Mouse (Mus musculus) cortical plate, adult 2 months (tissue): Measurements from ENCODE around the gene Cul3. TPM values are rescaled to one million over a fixed set of nuclear protein-coding genes. Genes with fewer than 3 reads are reported as not detected.

Source experiments
- H3K27ac ChIP-seq: fragments of 200-500 bp; 2 replicates; pipeline ENCODE4 v1.5.1; 2012; ENCODE audit warnings: low read length, control low read depth, inconsistent platforms; ENCODE audit not compliant: insufficient read depth
- H3K4me1 ChIP-seq: fragments of 200-500 bp; 2 replicates; pipeline ENCODE4 v1.6.1; 2011; ENCODE audit warnings: low read length; ENCODE audit not compliant: control insufficient read depth, insufficient read depth
- H3K4me3 ChIP-seq: fragments of 200-500 bp; 2 replicates; pipeline ENCODE4 v1.5.1; 2011; ENCODE audit warnings: mild to moderate bottlenecking, low read length, control low read depth; ENCODE audit not compliant: insufficient read depth
- CTCF ChIP-seq: fragments of 200-500 bp; IDR thresholded peaks from 2 replicates; pipeline ENCODE4 v1.5.1; 2011; ENCODE audit warnings: mild to moderate bottlenecking, control low read depth, low read length; ENCODE audit not compliant: insufficient read depth; ENCODE audit errors: extremely low read depth
- POLR2A ChIP-seq: fragments of 200-500 bp; IDR thresholded peaks from 2 replicates; pipeline ENCODE4 v1.6.1; 2011; ENCODE audit warnings: mild to moderate bottlenecking, low read length, control low read depth; ENCODE audit not compliant: insufficient read depth; ENCODE audit errors: extremely low read depth
- polyA plus RNA-seq: library from polyadenylated mRNA; depleted of rRNA; stranded (reverse); fragments of >200 nt; gene quantifications from 2 replicates; pipeline ENCODE4 v1.2.3, GENCODE M21; 2012; rRNA removed

Cul3 gene
- polyA plus RNA-seq, 1 experiment = 66.8 TPM

- no peak overlapping the region for H3K4me3 ChIP-seq
- no peak overlapping the region for H3K27ac ChIP-seq
- TF ChIP-seq POLR2A = no peak
- H3K4me1 ChIP-seq = no peaks in the 10 kb centered on the region
Measured at GRCm38 (mm10) chr1:80240017-80240660, 100.1 kb downstream of the Cul3 start.

DNA sequence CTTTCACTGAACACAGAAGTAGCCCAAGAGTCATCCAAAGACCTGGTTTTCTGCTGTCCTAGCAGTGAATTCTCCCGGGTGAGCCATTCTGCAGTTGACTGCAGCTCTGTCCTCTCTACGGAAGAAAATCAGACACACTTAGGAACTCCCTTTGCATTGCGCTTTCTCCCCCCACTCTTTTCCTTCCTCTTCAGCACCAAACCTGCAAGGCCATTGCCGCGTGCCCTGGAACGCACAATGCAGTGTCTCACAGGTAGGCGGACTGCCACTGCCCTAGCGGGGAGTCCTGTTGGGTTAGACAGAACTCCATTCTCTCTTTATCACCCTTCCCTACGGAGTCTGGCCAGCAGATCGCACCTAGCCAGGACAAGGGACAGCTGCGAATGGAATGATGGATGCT, 100.8 kb downstream of the Cul3 start:
- Histone ChIP-seq H3K27ac (no peak overlapping the region), H3K4me1 (no peaks in the 10 kb centered on the region), H3K4me3 (no peak overlapping the region)
- no peak for TF ChIP-seq CTCF

DNA sequence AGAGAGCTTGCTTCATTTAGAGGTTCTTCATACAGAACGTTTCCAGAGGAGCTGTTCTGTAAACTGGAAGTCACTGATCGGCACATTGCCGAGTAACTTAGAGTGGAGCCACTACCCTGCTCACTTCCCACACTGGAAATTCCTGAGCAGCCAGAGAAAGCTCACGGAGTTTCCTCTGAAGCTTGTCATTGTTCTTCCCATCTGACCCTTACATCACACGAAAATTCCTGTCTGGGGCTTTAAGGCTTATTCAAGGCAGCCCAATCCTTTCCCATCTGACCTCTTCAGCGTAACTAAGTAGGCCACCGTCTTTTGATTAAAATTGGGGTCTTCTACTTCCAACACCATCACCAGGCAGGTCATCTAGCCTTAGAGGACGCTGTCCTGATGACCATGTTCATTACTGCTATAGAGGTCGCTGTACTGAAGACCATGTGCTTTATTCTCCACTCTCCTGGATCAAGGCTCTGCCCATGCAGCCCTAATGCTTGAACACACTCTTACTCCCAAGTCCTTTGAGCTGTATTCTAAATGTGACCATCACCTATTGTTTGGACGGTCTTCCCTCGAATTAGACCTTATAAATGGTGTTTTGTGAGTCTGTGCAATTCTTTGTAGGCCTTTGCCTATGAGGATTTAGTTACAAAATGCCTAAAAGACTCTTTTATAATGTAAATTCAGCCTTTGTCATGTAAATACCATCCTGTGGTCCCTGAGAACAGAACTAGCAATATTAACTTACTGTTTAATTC, 103.2 kb downstream of the Cul3 start:
- TF ChIP-seq CTCF = no peak
- TF ChIP-seq POLR2A = no peak
- H3K27ac ChIP-seq = no peak overlapping the region
- no peaks in the 10 kb centered on the region for H3K4me1 ChIP-seq
- H3K4me3 ChIP-seq = no peak overlapping the region

DNA sequence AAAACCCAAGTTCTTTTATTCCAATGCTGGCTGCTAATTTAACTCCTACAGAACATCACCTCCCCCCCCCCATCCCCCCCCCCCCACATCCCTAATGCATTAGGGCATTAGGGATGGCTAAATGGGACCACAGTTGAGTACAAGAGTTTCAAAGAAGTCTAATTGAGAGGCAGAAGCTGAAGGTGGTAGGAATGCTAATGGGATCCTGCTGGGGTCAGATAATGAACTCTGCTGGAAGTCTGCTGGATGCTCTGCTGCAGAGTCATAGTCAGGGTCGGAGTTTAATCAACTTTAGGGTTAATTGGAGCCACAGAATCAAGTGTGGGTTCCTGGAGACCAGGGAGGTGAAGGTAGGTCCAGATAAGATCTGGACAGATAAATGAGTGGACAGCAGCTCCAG, 104.2 kb downstream of the Cul3 start:
- H3K4me3 ChIP-seq = no peak overlapping the region
- H3K4me1 ChIP-seq = no peaks in the 10 kb centered on the region
- no peak overlapping the region for H3K27ac ChIP-seq
- TF ChIP-seq POLR2A (no peak), CTCF (no peak)

DNA sequence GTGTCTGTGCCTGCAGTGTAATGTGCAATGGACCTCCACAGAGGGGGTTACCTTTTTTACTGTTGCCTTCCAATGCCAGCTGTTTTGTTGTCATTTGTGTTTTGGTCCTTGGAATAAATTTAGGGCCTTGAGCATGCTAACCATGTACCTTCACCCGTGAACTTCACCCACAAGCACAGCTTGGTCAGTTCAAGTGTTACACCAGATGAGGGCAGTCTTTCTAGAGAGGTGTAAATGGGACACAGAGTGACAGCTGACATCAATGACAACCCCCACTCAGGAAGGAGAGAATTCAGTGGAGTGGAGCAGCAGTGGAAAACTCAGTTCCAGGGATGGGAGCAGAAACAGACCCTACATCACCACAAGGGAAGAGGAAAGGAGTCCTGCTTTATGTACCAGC, 109.7 kb downstream of the Cul3 start:
- Histone ChIP-seq H3K27ac (no peak overlapping the region), H3K4me3 (no peak overlapping the region), H3K4me1 (no peaks in the 10 kb centered on the region)
- no peak for TF ChIP-seq POLR2A
- TF ChIP-seq CTCF = peak; percentile 7; the same call in 1 of the 2 replicates

DNA sequence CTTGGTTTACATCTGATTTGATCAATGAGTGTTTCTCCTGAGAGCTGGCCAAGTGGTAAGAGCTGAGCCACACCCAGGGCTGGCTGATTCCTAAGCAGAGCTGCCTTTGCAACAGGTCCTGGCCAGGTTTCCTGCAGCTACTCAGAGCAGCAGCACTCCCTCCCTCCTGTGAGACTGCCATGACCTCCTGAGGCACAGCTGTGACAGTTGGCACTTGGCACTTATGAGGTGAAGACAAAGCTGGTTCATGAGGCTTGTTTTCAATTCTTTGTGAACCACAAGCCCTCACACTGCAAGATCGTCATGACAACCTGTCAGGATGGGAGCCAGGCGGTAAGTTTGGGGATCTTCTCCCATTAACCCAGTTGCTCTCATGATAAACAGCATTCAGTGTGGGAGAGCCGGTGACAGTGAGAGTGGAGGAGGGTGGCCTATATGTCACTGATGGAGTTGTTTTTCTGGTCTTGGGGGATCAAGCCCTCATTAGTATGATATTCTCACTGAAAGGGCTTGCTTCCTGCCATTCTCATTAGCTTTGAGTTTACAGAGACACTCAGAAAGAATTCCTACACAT, 115.4 kb downstream of the Cul3 start:
- no peak overlapping the region for H3K27ac ChIP-seq

GRCm38 (mm10) chr1:80221151-80221550, 119.1 kb downstream of the Cul3 start:
- Histone ChIP-seq H3K4me3 (no peak overlapping the region), H3K4me1 (peaks cover 4% of the 10 kb centered on the region), H3K27ac (no peak overlapping the region)

More for the DNA sequence above, 115.4 kb downstream of the Cul3 start:
- Histone ChIP-seq H3K4me1 (peaks cover 4% of the 10 kb centered on the region), H3K4me3 (no peak overlapping the region)
- no peak for TF ChIP-seq POLR2A
- TF ChIP-seq CTCF = no peak

DNA sequence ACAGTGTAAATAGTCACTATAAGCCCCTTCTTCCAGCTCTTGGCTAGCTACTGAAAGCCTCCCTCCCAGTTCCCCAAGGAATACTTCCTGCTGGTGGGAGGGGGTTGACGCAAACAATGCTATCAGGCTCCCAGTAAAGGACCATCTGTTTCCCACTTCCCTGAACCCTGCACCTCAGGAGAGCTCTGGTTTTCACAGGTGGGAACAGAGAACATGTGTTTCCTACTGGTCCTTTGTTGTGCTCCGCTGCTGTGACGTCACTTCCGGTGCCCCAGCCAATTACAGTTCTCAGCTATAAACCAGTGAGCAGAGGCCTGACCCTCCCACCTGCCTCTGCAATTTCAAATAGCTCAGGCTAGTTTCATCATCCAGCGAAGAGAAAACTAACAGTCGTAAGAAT, 122.0 kb downstream of the Cul3 start, which contains the start of gene Fam124b:
Fam124b (minus strand) TSS at position 206 of the 400 bp plus-strand sequence.
- Histone ChIP-seq H3K4me1 (no peaks in the 10 kb centered on the region), H3K27ac (no peak within 1 kb of the TSS), H3K4me3 (no peak within 1 kb of the TSS)
- no peak for TF ChIP-seq CTCF
- no peak for TF ChIP-seq POLR2A

More at GRCm38 (mm10) chr1:80221151-80221550, 119.1 kb downstream of the Cul3 start:
- TF ChIP-seq CTCF (no peak), POLR2A (no peak)

Other genes starting within 250 kb of the Cul3 start
- not detected in 2 replicates for gene Fam124b, start 122.0 kb downstream of the Cul3 start, polyA plus RNA-seq
- gene Gm45261, start 121.0 kb upstream of the Cul3 start, polyA plus RNA-seq = not detected in 2 replicates